Mouse (Mus musculus): ENCODE measurements around the gene Smyd1.

DNA sequence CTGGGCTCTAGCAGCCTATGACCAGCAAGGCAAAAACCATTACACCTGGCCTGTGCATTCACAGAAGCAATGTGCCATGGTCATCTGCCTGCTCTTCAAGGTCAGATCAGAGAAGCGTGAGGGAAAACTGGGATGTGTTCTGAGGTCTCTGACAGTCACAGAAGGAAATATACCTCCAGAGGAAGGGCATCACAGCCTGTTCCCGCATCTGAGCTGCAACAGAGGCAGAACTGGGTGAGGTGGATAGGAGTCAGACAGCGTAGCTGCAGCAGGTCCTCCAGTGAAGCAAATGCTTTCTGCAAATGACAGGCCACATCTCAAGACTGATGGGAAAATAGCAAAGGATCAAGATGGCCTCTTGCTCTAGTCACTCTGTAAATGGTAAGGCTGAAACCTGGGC, 16.9 kb upstream of the Smyd1 start:
- TF ChIP-seq POLR2A (IDR thresholded peaks at IDR 0.05; ENCODE audit: control insufficient read depth, low read depth, low read length) = no peak
- TF ChIP-seq CTCF (IDR thresholded peaks at IDR 0.05; ENCODE audit: control insufficient read depth, insufficient read depth, insufficient replicate concordance, low read depth, low read length) = no peak
